Mouse (Mus musculus) CH12.LX (cell line): ENCODE measurements at regions not wholly inside any gene's neighbourhood (a gene's known extent, or its start where the extent isn't known, plus 50 kb on each side); places are given as distances from the start of the nearest gene placed in this dataset.

Experiments
- CHD1 ChIP-seq: IDR thresholded peaks from 2 replicates; pipeline ENCODE4 v1.6.1; 2012; ENCODE audit warnings: low read depth, low read length, improper control_type of control experiment, inconsistent platforms
- CTCF ChIP-seq, 2 experiments: IDR thresholded peaks in 1 of 2; conservative IDR thresholded peaks in 1 of 2; 2 replicates each; pipeline ENCODE4 v1.5.1; 2011 to 2012; ENCODE audit warnings: low read depth in 2 of 2, low read length in 2 of 2, improper control_type of control experiment in 1 of 2, inconsistent platforms in 1 of 2, mild to moderate bottlenecking in 1 of 2, moderate library complexity in 1 of 2
- EP300 ChIP-seq: IDR thresholded peaks from 2 replicates; pipeline ENCODE4 v1.6.1; 2011; ENCODE audit warnings: low read length, improper control_type of control experiment
- MAFK ChIP-seq: IDR thresholded peaks from 2 replicates; pipeline ENCODE4 v1.6.1; 2011; ENCODE audit warnings: low read length, improper control_type of control experiment; ENCODE audit not compliant: insufficient replicate concordance
- MAX ChIP-seq: IDR thresholded peaks from 2 replicates; pipeline ENCODE4 v1.6.1; 2011; ENCODE audit warnings: low read length, improper control_type of control experiment
- POLR2A ChIP-seq: IDR thresholded peaks from 2 replicates; pipeline ENCODE4 v1.6.1; 2011; ENCODE audit warnings: low read depth, mild to moderate bottlenecking, improper control_type of control experiment, low read length

DNA sequence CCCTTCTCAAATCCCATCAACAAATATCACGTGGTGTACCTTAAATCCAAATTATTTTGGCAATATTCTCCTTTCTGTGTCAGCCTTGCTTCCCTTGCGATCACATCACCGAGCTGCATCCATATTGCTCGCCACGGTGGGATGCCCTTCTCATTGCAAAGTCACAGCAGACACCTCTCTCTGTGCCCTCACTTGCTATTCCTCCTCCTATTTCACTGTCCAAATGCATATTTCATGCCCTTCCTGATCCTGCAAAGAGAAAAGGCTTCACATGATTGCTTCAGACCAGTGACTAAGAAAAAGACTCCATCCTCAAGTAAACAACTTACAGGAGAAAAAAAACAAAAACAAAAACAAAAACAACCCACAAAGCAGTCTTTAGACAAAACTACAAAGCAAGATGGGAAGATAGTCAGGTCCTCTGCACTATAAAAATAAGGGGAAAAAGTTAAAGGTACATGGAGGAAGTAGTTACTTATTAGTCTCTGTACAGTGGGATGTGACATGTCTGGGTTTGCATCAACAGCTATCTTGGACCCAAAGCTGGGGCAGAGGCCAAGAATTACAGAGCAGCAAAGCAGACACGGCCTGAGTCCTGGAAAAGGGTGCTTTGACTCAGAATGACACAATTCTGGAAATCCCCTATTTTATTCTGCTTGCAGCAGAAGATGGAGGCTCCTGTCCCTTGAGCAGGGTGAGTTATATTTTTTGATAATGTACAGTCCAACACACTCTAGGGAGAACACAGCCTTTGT, 349.3 kb downstream of the Zfp619 start:
- TF ChIP-seq CHD1 (no peak), MAFK (no peak), EP300 (peak; percentile 40; the same call in 1 of the 2 replicates), MAX (no peak), POLR2A (no peak), CTCF (conservative IDR thresholded peaks at IDR 0.05 in 1 of 2, IDR thresholded peaks at IDR 0.05 in 1 of 2; ENCODE audit: low read depth in 2 of 2, low read length in 2 of 2) (no peak)
